Mouse (Mus musculus): ENCODE measurements around the gene Hist1h2ap.
A peak's percentile ranks its signal among the peaks of the same experiment; 100 is the strongest.
"Not testable (repeated sequence)": the region's sequence is repeated elsewhere in the genome, so short reads cannot be mapped to it uniquely, and the experiment has no call there.

Gene Hist1h2ap

DNA sequence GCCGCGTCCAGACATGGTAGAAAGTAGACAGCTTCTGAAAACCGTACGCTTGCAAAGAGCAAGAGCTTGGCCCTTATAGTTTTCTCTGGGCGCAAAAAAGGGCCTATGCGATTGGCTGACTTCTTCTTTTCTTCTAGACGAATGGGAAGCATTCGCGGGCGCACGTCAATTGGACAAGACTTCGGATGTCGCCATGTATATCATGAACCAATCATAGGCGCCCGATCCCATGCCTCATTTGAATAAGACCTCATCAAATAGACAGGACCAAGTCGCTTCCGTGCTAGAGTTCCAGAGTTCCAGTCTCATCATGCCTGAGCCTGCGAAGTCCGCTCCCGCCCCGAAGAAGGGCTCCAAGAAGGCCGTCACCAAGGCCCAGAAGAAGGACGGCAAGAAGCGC lies at the start of gene Hist1h2ap, which contains the start of gene Hist1h2br:
TSS of gene Hist1h2ap (minus strand) at position 47 of the 400 bp plus-strand sequence.
TSS of gene Hist1h2br (plus strand) at position 283 of the 400 bp plus-strand sequence.
- not testable (repeated sequence) for DNase-seq (ENCODE audit: low spot score in 2 of 2)

DNA sequence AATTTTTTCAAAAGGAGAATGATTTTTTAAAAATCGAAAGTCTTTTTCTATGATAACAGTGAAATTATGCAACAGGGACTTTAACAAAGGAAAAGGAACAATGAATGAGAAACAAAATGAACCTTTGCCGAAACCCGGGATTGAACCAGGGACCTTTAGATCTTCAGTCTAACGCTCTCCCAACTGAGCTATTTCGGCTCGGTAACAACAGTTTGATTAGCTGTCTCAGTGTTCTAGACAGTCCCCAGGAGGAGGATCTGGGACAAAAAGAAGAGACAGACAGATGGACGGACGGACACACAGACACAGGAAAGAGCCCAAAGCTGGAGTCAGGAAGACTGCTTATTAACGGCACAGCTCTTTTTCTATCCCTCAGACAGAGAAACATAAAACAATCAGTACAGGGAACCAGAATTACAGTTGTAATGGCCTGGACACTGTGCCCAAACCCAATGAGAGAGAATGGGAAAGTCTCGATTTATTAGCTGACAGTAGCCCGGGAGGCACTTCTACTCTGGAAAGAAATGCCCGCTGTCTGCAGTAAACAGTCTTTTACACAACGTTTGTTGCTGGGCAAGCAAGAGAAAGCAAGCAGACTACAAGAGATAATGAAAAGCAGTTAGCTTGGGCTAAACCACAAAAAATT lies 49.6 kb upstream of the Hist1h2ap start:
- DNase-seq (ENCODE audit: low spot score in 2 of 2), result peak in 1 of 2 experiments; percentile 45

DNA sequence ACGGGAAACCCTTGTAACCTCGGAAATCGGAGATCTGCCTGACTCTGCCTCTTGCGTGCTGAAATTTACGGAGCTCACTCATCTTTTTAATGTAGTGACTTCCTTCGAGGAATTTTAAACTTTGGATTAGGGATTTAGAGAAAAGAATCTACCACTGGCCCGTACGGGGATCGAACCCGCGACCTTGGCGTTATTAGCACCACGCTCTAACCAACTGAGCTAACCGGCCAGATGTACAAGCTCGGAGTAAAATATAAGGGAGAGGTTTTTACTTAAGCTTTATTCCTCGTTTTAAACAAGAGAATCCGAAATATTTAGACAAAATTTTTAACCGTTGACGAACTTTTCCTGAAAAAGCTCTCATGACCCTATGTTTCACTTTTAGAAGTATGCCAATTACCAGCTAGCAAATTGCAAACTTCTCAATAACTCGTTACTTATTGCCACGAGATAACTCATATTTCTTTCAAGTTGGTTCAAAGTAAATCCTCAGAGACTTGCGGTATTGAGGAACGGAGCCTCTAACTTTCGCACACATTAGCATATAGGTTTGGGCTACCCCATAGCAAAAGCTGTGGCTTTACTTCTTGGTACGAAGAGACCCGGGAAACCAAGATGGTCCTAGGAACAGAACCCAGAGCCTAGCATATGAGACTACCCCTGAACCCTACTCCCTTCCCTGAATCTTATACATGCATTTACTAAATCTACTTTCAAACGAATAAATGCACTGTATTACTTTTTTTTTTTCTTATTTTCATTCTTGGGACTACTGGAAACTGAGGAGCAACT lies 48.8 kb upstream of the Hist1h2ap start:
- peak in 1 of 2 experiments; percentile 26 for DNase-seq (ENCODE audit: low spot score in 2 of 2)

DNA sequence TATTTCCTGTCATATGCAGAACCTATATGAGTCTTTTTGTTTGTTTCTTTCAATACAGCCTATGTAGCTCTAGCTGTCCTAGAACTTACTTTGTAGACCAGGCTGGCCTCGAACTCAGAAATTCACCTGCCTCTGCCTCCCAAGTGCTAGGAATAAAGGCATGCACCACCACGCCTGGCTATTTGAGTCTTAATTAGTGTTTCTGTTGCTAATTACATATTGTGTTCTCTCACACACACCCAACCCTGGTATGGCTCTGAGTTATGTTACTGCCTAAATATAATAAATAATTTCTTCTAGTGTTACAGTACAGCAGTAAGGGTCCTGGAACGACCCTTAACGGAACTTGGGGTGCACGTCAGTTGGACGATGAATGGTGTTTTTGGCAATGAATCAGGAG lies 47.4 kb upstream of the Hist1h2ap start:
- DNase-seq (ENCODE audit: low spot score in 2 of 2), result no peak

DNA sequence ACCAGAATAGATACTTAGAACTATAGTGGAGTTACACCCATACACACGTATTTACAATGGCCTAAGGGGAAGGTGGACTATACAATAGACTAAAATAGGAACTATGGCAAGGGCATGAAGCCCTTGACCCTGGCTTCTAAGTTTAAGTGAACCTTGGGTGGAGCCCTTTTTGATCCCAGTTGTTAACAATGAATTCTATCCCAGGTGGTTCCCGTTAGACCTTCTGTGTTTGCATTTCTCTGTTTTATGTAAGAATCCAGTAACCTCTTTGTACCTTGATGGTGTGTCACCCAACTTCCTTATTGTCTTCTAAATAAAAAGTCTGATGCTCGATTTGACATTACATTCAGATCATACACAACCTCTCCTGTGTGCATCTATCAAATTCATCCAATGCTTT lies 32.2 kb upstream of the Hist1h2ap start:
- DNase-seq (ENCODE audit: low spot score in 2 of 2), result not testable (repeated sequence)

DNA sequence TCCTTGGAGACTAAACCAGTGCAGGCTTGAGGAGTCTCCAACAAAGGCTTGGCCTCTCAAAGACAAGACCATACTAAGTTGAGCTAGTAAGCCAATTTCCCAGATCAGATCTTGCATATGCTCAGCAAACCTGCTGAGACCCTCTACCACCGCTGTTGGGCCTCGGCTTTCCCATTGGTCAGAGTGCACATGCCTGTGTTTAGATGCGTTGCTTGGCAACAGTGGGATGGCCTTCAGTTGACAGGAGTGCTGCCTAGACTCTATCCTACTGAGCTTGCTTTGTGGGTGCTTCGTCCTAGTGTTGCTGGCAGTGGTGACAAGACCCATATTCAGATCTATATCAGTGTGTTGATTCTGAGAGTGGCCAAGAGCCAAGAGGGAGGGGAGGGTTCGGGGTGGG lies 28.3 kb upstream of the Hist1h2ap start:
- no peak for DNase-seq (ENCODE audit: low spot score in 2 of 2)

DNA sequence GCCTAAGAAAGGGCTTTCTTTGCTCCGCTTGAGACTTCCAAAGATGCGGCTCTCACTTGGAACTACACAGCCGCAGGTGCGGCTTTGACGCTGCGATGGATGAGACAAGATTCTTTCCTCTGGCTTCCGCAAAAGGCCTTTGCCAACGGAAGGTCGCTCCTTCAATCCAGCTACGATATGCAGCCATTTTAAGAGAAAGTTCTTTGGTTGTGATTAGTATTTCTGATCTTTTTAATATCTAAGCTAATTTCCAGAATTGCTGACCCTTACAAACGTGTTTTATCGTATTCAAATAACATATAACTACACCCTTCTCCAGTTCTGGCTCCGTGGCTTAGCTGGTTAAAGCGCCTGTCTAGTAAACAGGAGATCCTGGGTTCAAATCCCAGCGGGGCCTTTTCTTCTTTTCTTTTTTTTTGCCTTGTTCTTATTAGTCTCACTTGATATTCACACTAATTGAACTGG lies 22.4 kb upstream of the Hist1h2ap start:
- DNase-seq (ENCODE audit: low spot score in 2 of 2), result peak in 1 of 2 experiments; percentile 23

DNA sequence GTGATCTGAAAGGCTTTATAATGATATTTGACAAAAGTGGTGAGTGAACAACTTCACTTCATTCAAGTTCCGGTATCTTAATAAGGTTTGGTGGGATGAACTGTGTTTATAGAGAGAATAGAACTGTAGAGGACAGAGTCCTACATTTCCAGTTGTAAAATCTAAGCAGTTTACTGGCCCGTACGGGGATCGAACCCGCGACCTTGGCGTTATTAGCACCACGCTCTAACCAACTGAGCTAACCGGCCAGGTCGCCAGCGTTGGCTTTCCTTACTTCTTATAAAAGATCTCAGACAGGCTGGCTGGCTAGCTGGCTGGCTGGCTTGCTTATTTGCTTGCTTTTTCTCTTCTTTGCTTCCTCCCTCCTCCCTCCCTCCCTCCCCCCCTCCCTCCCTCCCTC lies 21.8 kb upstream of the Hist1h2ap start:
- peak; percentile 22 to 74 for DNase-seq (ENCODE audit: low spot score in 2 of 2)

DNA sequence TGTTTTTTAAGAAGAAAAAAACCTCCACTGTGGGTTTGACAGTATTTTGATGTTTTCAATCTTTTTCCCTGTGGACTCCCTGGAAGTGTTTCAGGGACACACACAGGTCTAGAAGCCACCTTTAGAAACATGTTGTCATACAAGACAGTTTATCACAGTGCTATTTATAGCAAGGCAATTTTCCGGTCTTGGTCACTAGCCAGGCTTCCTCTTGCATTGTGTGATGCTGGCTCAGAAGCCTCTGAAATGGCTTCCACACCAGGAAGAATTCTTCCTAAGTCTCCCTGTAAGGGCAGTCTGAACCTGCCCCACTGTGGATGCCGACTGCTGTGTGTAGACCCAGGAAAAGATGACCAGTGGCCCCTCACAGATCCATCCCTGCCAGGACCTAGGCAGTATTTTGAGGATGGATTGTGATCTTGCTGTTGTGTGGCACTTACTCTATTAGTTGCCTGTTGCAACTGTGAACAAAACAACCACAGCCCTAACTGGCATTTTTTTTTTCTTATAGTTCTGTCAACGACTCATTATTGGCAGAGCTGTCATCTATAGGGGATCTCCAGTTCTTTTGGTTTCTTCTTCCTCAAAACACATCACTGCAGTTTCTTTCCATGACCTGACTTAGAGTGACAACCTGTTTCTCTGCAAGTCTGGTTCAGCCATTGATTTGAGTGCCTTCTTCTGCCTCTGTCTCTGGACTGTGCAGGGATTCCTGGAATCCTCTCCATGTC lies 19.1 kb upstream of the Hist1h2ap start:
- no peak for DNase-seq (ENCODE audit: low spot score in 2 of 2)

DNA sequence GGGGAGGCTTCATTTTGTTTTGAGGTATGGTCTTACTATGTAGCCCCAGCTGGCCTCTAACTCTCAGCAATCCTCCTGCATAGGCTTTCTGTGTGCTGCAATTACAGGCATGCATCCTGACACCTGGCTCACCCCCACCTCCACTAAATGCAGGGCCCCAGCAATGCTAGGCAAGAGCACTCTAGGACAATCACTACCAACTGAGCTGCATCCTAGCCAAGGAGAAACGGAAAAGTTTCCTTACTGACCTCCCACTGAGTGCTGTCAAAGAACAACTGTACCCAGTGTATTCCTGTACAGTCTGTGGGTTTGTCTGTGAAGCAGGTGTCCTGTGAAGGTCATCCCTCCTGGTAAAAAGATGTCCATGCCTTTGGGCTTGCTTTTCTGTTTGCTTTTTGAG lies 17.4 kb upstream of the Hist1h2ap start:
- not testable (repeated sequence) for DNase-seq (ENCODE audit: low spot score in 2 of 2)

DNA sequence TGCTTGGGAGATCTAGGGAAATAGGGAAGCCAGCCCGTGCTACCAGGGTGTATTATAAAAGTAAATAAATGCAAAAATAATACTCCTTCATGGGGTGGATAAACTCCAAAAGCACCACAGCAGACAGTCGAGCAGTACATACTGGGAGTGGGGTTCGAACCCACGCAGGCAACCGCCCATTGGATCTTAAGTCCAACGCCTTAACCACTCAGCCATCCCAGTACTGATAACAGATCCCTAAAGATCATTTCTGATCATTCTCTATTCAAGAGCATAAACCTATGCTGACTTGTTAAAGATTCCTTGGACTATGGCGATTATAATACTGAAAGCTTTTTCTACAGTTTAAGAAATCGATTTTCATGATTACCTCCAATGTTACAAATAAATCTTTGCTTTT lies 14.6 kb upstream of the Hist1h2ap start:
- DNase-seq (ENCODE audit: low spot score in 2 of 2), result no peak

DNA sequence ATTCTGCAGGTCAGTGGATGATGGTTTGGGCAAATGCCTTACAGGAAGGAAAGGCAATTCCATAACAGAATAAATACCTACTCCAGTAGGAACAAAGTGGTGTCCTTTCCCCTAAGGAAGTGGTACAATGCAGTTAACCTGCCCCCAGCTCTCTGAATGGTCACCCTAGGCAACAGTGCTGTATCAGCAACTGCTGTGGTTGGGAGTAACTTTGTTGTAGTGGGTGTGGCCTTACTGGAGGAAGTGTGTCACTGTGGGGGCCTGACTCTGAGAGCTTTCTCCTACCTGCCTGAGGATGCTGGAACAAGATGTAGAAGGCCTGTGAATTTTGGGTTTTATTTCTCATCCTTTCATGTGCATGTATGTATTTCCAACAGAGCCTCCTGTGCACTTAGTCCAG lies 13.0 kb upstream of the Hist1h2ap start:
- DNase-seq (ENCODE audit: low spot score in 2 of 2), result not testable (repeated sequence)

DNA sequence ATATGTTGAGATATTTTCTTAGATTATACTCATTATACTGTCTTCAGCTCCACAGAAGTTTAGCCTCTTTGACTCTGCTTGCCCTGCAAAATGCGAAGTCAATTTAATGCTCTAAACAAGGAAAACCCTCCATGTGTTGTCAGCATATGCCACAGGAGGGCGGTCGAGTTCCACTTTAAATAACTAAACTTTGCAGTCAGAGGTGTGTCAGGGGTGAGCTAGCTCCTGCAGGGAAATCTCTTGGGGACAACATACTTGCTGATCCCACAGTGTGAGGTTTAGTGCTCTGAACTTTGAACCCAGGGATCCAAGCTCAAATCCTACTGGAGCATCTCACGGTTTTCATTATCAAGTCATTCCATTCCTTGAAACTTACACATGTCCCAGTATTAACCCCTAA lies 7.2 kb upstream of the Hist1h2ap start:
- not testable (repeated sequence) for DNase-seq (ENCODE audit: low spot score in 2 of 2)

DNA sequence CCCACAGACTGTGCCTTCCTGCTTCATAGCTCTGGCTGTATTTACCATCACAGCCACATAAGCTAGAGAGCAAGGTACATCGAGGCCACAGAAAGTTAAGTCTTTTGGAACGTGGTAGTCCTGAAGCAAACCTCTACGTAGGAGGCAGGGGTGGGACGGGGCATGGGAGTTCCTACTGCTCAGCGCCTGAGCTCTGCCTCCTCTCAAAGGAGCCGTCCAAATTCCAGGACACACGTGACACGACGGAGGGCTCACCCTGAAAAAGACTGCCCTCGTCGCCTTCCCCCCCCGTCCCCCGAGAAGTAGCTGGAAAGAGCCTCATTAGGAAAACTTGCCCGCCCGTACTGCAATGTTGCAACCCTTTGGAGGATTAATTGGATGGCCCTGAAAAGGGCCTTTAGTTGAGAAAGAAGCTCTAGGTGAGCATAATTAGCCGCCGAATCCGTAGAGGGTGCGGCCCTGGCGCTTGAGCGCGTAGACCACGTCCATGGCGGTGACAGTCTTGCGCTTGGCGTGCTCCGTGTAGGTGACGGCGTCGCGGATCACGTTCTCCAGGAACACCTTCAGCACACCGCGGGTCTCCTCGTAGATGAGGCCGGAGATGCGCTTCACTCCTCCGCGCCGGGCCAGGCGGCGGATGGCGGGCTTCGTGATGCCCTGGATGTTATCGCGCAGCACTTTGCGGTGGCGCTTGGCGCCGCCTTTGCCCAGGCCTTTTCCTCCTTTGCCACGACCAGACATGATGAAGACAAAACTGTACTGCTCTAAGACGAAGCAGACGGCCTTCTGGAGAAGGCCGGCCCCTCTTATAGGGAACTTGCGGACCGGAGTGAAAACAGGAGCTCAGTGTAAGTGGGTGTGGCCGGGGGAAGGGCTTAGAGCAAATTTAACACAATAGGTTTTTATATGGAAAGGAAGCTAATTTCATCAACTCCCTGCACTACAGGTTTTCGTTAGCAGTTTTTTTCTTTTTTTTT lies 1.6 kb downstream of the Hist1h2ap start, which contains the start of gene Hist1h4n:
TSS of gene Hist1h4n (minus strand) at position 779 of the 977 bp plus-strand sequence.
- not testable (repeated sequence) for DNase-seq (ENCODE audit: low spot score in 2 of 2)

DNA sequence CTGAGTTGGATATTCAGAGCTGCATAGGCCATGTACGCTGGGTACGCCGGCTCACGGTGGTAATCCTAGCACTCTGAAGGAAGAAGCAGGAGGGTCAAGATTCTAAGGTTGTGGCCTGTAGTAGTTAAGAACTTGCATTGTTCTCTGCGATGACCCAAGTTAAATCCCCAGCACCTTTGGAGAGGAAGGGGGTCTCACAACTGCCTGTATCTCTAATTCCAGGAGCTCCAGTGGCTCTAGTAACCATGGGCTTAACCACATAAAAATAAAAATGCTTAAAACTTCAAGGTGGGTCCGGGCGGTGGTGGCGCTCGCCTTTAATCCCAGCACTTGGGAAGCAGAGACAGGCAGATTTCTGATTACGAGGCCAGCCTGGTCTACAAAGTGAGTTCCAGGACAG lies 3.0 kb downstream of the Hist1h2ap start:
- no peak for DNase-seq (ENCODE audit: low spot score in 2 of 2)

DNA sequence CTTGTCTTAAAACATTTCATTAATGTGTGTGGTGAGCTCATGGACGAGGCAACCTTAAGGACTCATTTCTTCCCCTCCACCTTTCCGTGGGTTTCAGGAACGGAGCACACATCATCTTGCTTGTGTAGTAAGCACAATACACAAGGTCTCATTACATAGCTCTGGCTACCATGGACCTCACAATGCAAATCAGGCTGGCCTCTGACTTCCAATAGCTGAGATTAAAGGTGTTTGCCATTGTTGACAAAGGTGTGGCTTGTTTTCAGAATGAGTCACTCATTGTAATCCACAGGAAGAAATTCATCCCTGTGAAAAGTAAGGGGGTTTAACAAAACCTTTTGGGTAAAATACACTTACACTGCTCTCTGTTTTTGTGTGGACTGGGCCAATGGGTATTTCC lies 4.8 kb downstream of the Hist1h2ap start:
- DNase-seq (ENCODE audit: low spot score in 2 of 2), result no peak

DNA sequence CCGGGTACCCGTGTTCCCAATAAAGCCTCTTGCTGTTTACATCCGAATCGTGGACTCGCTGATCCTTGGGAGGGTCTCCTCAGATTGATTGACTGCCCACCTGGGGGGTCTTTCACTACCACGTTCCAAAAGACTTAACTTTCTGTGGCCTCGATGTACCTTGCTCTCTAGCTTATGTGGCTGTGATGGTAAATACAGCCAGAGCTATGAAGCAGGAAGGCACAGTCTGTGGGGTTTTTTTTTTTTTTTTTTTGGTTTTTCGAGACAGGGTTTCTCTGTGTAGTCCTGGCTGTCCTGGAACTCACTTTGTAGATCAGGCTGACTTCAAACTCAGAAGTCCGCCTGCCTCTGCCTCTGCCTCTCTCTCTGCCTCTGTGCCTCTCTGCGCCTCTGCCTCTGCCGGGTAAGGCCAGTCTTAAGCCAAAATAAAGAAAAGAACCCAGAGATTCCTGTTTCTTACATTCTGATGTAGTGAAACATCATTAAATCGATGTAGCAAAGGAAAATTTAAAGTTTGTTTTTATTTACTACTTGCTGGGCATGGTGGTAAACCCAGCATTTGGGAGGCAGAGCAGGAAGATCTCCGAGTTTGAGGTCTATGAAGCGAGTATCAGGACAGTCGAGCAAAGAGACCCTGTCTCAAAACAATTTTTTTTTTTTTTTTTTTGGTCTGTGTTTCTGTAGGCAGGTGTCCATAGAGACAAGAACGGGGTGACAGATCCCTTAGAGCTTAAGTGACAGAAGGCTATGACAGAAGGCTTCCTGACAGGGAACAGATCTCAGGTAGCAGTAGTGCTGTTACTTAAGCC lies 13.0 kb downstream of the Hist1h2ap start:
- not testable (repeated sequence) for DNase-seq (ENCODE audit: low spot score in 2 of 2)

DNA sequence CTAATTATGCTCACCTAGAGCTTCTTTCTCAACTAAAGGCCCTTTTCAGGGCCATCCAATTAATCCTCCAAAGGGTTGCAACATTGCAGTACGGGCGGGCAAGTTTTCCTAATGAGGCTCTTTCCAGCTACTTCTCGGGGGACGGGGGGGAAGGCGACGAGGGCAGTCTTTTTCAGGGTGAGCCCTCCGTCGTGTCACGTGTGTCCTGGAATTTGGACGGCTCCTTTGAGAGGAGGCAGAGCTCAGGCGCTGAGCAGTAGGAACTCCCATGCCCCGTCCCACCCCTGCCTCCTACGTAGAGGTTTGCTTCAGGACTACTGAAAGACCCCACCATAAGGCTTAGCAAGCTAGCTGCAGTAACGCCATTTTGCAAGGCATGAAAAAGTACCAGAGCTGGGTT lies 21.2 kb downstream of the Hist1h2ap start:
- not testable (repeated sequence) for DNase-seq (ENCODE audit: low spot score in 2 of 2)

DNA sequence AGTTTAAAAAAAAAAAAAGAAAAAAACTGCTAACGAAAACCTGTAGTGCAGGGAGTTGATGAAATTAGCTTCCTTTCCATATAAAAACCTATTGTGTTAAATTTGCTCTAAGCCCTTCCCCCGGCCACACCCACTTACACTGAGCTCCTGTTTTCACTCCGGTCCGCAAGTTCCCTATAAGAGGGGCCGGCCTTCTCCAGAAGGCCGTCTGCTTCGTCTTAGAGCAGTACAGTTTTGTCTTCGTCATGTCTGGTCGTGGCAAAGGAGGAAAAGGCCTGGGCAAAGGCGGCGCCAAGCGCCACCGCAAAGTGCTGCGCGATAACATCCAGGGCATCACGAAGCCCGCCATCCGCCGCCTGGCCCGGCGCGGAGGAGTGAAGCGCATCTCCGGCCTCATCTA lies 21.8 kb downstream of the Hist1h2ap start, which contains the start of gene Hist1h4m:
TSS of gene Hist1h4m (plus strand) at position 208 of the 400 bp plus-strand sequence.
- not testable (repeated sequence) for DNase-seq (ENCODE audit: low spot score in 2 of 2)

DNA sequence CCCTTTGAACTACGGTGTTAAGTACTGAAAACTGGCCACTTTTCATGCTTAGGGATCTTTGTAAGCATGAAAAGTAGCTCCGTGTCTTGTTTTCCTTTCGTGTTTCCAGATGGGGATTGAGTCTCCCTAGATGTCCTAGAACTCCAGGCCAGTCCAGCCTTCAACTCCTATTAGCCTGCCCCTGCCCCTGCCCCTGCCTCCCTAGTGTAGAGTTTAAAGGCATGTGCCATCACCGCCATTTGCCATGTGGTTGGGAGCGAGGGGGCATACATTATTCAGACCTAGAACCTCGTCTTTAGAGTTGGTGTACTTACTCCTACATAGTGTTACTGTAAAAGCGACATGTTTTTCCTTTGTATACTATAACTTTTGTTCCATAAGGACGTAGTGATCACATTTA lies 22.2 kb downstream of the Hist1h2ap start:
- not testable (repeated sequence) for DNase-seq (ENCODE audit: low spot score in 2 of 2)

All from frontal cortex, postnatal 10 days (tissue).